Mouse (Mus musculus) neural tube, embryonic 13.5 days (tissue): Measurements from ENCODE around the gene Gpx1. TPM values are rescaled to one million over a fixed set of nuclear protein-coding genes. Genes with fewer than 3 reads are reported as not detected.

Experiments used
- ATAC-seq: fragments of 200-750 bp; cut with Nextera tagmentation; 2 replicates; pipeline ENCODE4 v1.8.0; 2017; ENCODE audit warnings: low read depth, mild to moderate bottlenecking, moderate TSS enrichment, moderate library complexity
- H3K27ac ChIP-seq: fragments of 300-500 bp; sonication (generic); replicated peaks from 2 replicates; pipeline ENCODE4 v1.5.1; 2015; ENCODE audit warnings: moderate library complexity, mild to moderate bottlenecking, inconsistent platforms
- H3K27me3 ChIP-seq: fragments of 300-500 bp; sonication (generic); 2 replicates; pipeline ENCODE4 v1.6.1; 2015; ENCODE audit warnings: mild to moderate bottlenecking, inconsistent platforms
- H3K36me3 ChIP-seq: fragments of 300-500 bp; sonication (generic); 2 replicates; pipeline ENCODE4 v1.6.1; 2015; ENCODE audit warnings: mild to moderate bottlenecking, inconsistent platforms
- H3K4me1 ChIP-seq: fragments of 300-500 bp; sonication (generic); replicated peaks from 2 replicates; pipeline ENCODE4 v1.6.1; 2015; ENCODE audit warnings: inconsistent platforms
- H3K4me2 ChIP-seq: fragments of 300-500 bp; sonication (generic); 2 replicates; pipeline ENCODE4 v1.6.1; 2015; ENCODE audit warnings: inconsistent platforms, mild to moderate bottlenecking, moderate library complexity
- H3K4me3 ChIP-seq: fragments of 300-500 bp; sonication (generic); 2 replicates; pipeline ENCODE4 v1.5.1; 2015; ENCODE audit warnings: mild to moderate bottlenecking, inconsistent platforms
- H3K9ac ChIP-seq: fragments of 300-500 bp; sonication (generic); 2 replicates; pipeline ENCODE4 v1.6.1; 2015; ENCODE audit warnings: moderate library complexity, mild to moderate bottlenecking, inconsistent platforms
- H3K9me3 ChIP-seq: fragments of 300-500 bp; sonication (generic); 2 replicates; pipeline ENCODE4 v1.6.1; 2016; ENCODE audit warnings: inconsistent platforms
- WGBS: fragments of 180-500 bp; shearing (Covaris S2); methylation state at CpG from one replicate; pipeline ENCODE4 v1.1.7; 2015; 5-methylcytosine and 5-hydroxymethylcytosine counted together
- polyA plus RNA-seq: library from polyadenylated mRNA; unstranded; fragments of >200 nt; fragmentation: Nextera tagmentation; extraction: Ambion mirVana; gene quantifications from 2 replicates; pipeline ENCODE4 v1.2.1, GENCODE M21; 2015

Gpx1 gene
- polyA plus RNA-seq, 1 experiment from 2014 or later = 548 TPM

DNA sequence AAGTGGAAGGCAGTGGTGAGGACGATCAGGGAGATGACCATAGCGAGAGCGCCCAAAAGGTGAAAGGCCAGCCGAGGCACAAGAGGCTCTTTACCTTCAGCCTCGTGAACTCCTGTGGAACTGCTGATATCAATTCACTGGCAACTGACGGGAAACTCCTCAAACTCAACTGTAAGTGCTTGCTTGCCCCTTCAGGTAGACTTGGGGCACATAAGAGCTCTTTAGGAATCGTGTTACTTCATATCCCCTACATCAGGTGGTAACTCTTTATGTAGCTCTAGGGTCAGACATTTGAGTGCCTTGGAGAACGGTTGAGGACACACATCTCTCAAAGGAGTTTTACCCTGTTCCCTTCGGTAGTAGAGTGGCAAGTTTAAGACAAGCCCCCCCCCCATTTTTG, 42.7 kb downstream of the Gpx1 start:
- 97% methylated on average over 9 of the region's 9 CpGs for WGBS
- peaks cover 95% of the 10 kb centered on the region for H3K36me3 ChIP-seq
- ATAC-seq = no peak
- H3K4me3 ChIP-seq = no peak overlapping the region
- H3K4me1 ChIP-seq = no peaks in the 10 kb centered on the region
- no peaks in the 10 kb centered on the region for H3K9me3 ChIP-seq
- H3K4me2 ChIP-seq = no peak overlapping the region
- no peak overlapping the region for H3K9ac ChIP-seq
- no peaks in the 10 kb centered on the region for H3K27me3 ChIP-seq
- no peak overlapping the region for H3K27ac ChIP-seq

DNA sequence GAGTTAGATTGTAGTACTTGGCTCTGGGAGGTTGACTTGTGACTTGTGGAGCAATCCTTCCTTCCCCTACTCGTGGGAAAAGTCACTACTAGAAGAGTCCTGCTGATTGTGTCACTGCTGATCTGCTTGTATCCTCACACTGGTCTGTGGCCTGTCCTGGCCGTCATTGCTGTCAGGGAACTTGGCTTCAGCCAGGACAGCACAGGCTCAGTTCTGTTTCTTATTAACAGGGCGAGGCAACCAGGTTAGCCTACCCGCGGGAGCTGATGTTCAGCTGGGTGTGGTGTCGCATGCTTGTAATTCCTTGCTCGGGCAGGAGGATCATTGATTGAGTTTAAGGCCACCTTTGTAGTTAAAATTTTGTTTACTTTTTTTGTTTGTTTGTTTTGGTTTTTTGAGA, 46.3 kb downstream of the Gpx1 start:
- Histone ChIP-seq H3K4me3 (no peak overlapping the region), H3K27ac (no peak overlapping the region), H3K9me3 (no peaks in the 10 kb centered on the region), H3K9ac (no peak overlapping the region), H3K4me2 (no peak overlapping the region), H3K36me3 (peaks cover 97% of the 10 kb centered on the region), H3K27me3 (no peaks in the 10 kb centered on the region), H3K4me1 (no peaks in the 10 kb centered on the region)
- no peak for ATAC-seq
- WGBS = 91% methylated on average over 7 of the region's 7 CpGs

DNA sequence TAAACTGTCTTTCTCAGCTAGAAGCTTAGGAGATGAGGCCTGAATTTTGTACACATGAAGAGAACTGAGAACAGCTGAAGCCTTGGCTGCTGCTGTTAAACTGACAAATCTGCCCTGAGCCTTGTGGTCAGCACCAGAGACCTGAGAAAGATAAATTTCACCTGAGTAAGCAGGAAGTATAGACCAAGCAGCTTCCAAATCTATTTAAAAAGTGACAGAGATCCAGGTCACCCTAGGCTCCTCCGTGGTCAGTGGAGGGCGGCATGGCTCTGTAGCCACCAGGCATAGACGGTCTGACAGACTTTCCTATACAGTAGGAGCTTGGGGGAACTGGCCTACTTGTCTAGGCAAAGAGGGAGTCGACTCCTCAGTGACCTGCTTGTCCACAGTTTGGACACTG, 48.1 kb downstream of the Gpx1 start:
- H3K4me3 ChIP-seq = no peak overlapping the region
- no peak for ATAC-seq
- H3K9ac ChIP-seq = no peak overlapping the region
- H3K4me2 ChIP-seq = no peak overlapping the region
- no peaks in the 10 kb centered on the region for H3K27me3 ChIP-seq
- H3K27ac ChIP-seq = no peak overlapping the region
- H3K9me3 ChIP-seq = no peaks in the 10 kb centered on the region
- WGBS = 87% methylated on average over 4 of the region's 4 CpGs
- H3K36me3 ChIP-seq = peaks cover 97% of the 10 kb centered on the region
- no peaks in the 10 kb centered on the region for H3K4me1 ChIP-seq

DNA sequence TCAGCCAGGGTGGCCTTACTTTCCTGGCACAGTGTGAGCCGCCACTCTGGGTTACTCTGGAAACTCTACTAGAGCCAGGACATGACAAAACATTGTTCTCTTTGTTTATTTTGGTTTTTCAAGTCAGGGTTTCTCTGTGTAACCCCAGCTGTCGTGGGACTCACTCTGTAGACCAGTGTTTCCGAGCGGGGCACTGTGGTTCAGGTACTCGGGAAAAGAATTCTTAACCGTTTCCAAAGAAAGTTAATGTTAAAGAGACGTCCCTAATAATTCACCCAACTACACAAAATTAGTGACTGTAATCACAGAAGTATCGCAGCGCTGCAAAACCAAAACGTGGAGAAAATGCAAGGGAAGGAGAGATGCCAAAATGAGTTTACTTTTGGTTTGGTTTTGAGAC, 49.9 kb downstream of the Gpx1 start:
- no peak overlapping the region for H3K4me2 ChIP-seq
- no peaks in the 10 kb centered on the region for H3K27me3 ChIP-seq
- no peaks in the 10 kb centered on the region for H3K4me1 ChIP-seq
- no peaks in the 10 kb centered on the region for H3K9me3 ChIP-seq
- no peak overlapping the region for H3K4me3 ChIP-seq
- H3K36me3 ChIP-seq = peaks cover 97% of the 10 kb centered on the region
- no peak overlapping the region for H3K27ac ChIP-seq
- no peak for ATAC-seq
- no peak overlapping the region for H3K9ac ChIP-seq
- WGBS = 94% methylated on average over 10 of the region's 10 CpGs

DNA sequence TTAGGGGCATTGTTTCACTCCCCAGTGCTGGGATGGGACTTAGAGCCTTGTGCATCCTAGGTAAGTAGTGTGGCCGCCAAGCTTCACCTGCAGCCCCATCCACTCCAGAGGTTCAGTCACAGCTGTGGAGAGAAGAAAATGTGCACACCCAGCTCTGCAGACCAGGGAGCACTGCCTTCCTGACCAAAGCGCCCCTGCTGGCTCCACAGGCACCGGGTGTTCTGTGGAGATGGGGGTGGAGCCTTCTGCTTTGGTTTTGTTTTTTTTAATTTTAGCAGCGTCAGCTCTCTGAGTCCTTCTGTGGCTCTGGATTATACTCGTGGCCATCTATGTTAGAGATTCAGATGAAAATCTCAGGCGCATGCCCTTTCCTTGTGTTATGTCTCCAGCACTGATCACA, 50.5 kb downstream of the Gpx1 start:
- Histone ChIP-seq H3K4me3 (no peak overlapping the region), H3K4me1 (no peaks in the 10 kb centered on the region), H3K9me3 (no peaks in the 10 kb centered on the region), H3K4me2 (no peak overlapping the region), H3K27ac (no peak overlapping the region), H3K27me3 (no peaks in the 10 kb centered on the region), H3K9ac (no peak overlapping the region), H3K36me3 (peaks cover 97% of the 10 kb centered on the region)
- WGBS = 82% methylated on average over 6 of the region's 6 CpGs
- no peak for ATAC-seq

Other genes with a start within 250 kb of the Gpx1 start
- 48.6 and 64.1 TPM in 2 replicates for gene Apeh, start 244.3 kb upstream of the Gpx1 start, polyA plus RNA-seq
- 6.9 and 7.0 TPM in 2 replicates for gene Bsn, start 148.5 kb upstream of the Gpx1 start, polyA plus RNA-seq
- 57.2 and 57.6 TPM in 2 replicates for gene Dag1, start 74.9 kb upstream of the Gpx1 start, polyA plus RNA-seq
- 124 and 130 TPM in 2 replicates for gene Nicn1, start 48.5 kb upstream of the Gpx1 start, polyA plus RNA-seq
- 29.1 and 30.6 TPM in 2 replicates for gene Amt, start 42.0 kb upstream of the Gpx1 start, polyA plus RNA-seq
- 309 and 338 TPM in 2 replicates for gene Rhoa, start 32.8 kb upstream of the Gpx1 start, polyA plus RNA-seq
- 51.9 and 62.2 TPM in 2 replicates for gene Tcta, start 32.7 kb upstream of the Gpx1 start, polyA plus RNA-seq
- 121 and 129 TPM in 2 replicates for gene Usp4, start 8.9 kb downstream of the Gpx1 start, polyA plus RNA-seq
- 2.2 TPM in 2 replicates for gene 1700102P08Rik, start 53.9 kb downstream of the Gpx1 start, polyA plus RNA-seq
- gene Ccdc36, start 89.6 kb downstream of the Gpx1 start, polyA plus RNA-seq = 0.74 and 1.4 TPM in 2 replicates
- not detected in 2 replicates for gene BC048562, start 97.6 kb downstream of the Gpx1 start, polyA plus RNA-seq
- 55.3 and 57.0 TPM in 2 replicates for gene Ccdc71, start 121.6 kb downstream of the Gpx1 start, polyA plus RNA-seq
- gene Klhdc8b, start 122.7 kb downstream of the Gpx1 start, polyA plus RNA-seq = 68.4 and 86.4 TPM in 2 replicates
- gene Lamb2, start 140.8 kb downstream of the Gpx1 start, polyA plus RNA-seq = 20.9 and 21.6 TPM in 2 replicates
- 68.3 and 80.2 TPM in 2 replicates for gene Usp19, start 151.7 kb downstream of the Gpx1 start, polyA plus RNA-seq
- 69.1 and 80.0 TPM in 2 replicates for gene Qars, start 168.8 kb downstream of the Gpx1 start, polyA plus RNA-seq
- gene Qrich1, start 177.9 kb downstream of the Gpx1 start, polyA plus RNA-seq = 134 TPM in 2 replicates
- 109 and 112 TPM in 2 replicates for gene Impdh2, start 221.4 kb downstream of the Gpx1 start, polyA plus RNA-seq
- gene Ndufaf3, start 228.5 kb downstream of the Gpx1 start, polyA plus RNA-seq = 68.0 and 80.2 TPM in 2 replicates
- 267 and 294 TPM in 2 replicates for gene Dalrd3, start 231.0 kb downstream of the Gpx1 start, polyA plus RNA-seq
- gene Wdr6, start 239.8 kb downstream of the Gpx1 start, polyA plus RNA-seq = 254 and 259 TPM in 2 replicates